Mouse (Mus musculus) forebrain, embryonic 15.5 days (tissue): ENCODE results near the gene Foxn4. TPM values are rescaled to one million over a fixed set of nuclear protein-coding genes. Genes with fewer than 3 reads are reported as not detected.

Source experiments
- ATAC-seq: fragments of 200-750 bp; cut with Nextera tagmentation; replicated peaks from 2 replicates; pipeline ENCODE4 v1.8.0; 2017; ENCODE audit warnings: mild to moderate bottlenecking, moderate TSS enrichment, moderate library complexity
- H3K27ac ChIP-seq: fragments of 300-500 bp; sonication (generic); replicated peaks from 2 replicates; pipeline ENCODE4 v1.5.1; 2015; ENCODE audit warnings: mild to moderate bottlenecking, inconsistent platforms
- H3K27me3 ChIP-seq: fragments of 300-500 bp; sonication (generic); 2 replicates; pipeline ENCODE4 v1.6.1; 2015; ENCODE audit warnings: inconsistent platforms
- H3K36me3 ChIP-seq: fragments of 300-500 bp; sonication (generic); 2 replicates; pipeline ENCODE4 v1.6.1; 2015; ENCODE audit warnings: mild to moderate bottlenecking, inconsistent platforms
- H3K4me1 ChIP-seq: fragments of 300-500 bp; sonication (generic); 2 replicates; pipeline ENCODE4 v1.6.1; 2015; ENCODE audit warnings: inconsistent platforms
- H3K4me2 ChIP-seq: fragments of 300-500 bp; sonication (generic); replicated peaks from 2 replicates; pipeline ENCODE4 v1.6.1; 2015; ENCODE audit warnings: mild to moderate bottlenecking, inconsistent platforms
- H3K4me3 ChIP-seq: fragments of 300-500 bp; sonication (generic); 2 replicates; pipeline ENCODE4 v1.5.1; 2015; ENCODE audit warnings: mild to moderate bottlenecking, inconsistent platforms
- H3K9ac ChIP-seq: fragments of 300-500 bp; sonication (generic); replicated peaks from 2 replicates; pipeline ENCODE4 v1.6.1; 2015; ENCODE audit warnings: mild to moderate bottlenecking, inconsistent platforms
- H3K9me3 ChIP-seq: fragments of 300-500 bp; sonication (generic); 2 replicates; pipeline ENCODE4 v1.6.1; 2016; ENCODE audit warnings: inconsistent platforms
- WGBS: fragments of 180-500 bp; shearing (Covaris S2); methylation state at CpG from one replicate; pipeline ENCODE4 v1.1.7; 2015; ENCODE audit warnings: mixed read lengths; 5-methylcytosine and 5-hydroxymethylcytosine counted together
- polyA plus RNA-seq: library from polyadenylated mRNA; unstranded; fragments of >200 nt; fragmentation: Nextera tagmentation; extraction: Ambion mirVana; gene quantifications from 2 replicates; pipeline ENCODE4 v1.2.1, GENCODE M21; 2015

Gene Foxn4
- 0.11 and 0.56 TPM in 2 replicates for polyA plus RNA-seq

GRCm38 (mm10) chr5:114273693-114274402 is at the start of gene Foxn4:
Gene Foxn4, minus strand, starts transcription at chr5:114273807.
- peak within 1 kb of the TSS; percentile 61 for H3K4me2 ChIP-seq
- H3K4me3 ChIP-seq: peak within 1 kb of the TSS; percentile 37
- H3K36me3 ChIP-seq: no peaks in the 10 kb centered on the region
- H3K9me3 ChIP-seq: no peaks in the 10 kb centered on the region
- peaks cover 84% of the 10 kb centered on the region for H3K27me3 ChIP-seq
- H3K9ac ChIP-seq: no peak within 1 kb of the TSS
- under 1% methylated on average over 49 of the region's 56 CpGs for WGBS
- H3K4me1 ChIP-seq: peaks cover 26% of the 10 kb centered on the region
- no peak within 1 kb of the TSS for H3K27ac ChIP-seq
- ATAC-seq: 0 out of 2 replicates have a peak, but pooled peaks have one; percentile 11

GRCm38 (mm10) chr5:114323105-114323790 is 49.6 kb upstream of the Foxn4 start:
- no peak overlapping the region for H3K27ac ChIP-seq
- H3K4me1 ChIP-seq: 0 out of 2 replicates have a peak, but pooled peaks cover 4% of the 10 kb centered on the region
- no peaks in the 10 kb centered on the region for H3K27me3 ChIP-seq
- H3K4me2 ChIP-seq: no peak overlapping the region
- H3K9ac ChIP-seq: no peak overlapping the region
- ATAC-seq: no peak
- WGBS: 56% methylated on average over 25 of the region's 25 CpGs
- no peak overlapping the region for H3K4me3 ChIP-seq
- H3K36me3 ChIP-seq: no peaks in the 10 kb centered on the region
- no peaks in the 10 kb centered on the region for H3K9me3 ChIP-seq

GRCm38 (mm10) chr5:114309680-114310036 is 36.1 kb upstream of the Foxn4 start:
- Histone ChIP-seq H3K9me3 (no peaks in the 10 kb centered on the region), H3K4me1 (no peaks in the 10 kb centered on the region), H3K27me3 (no peaks in the 10 kb centered on the region), H3K36me3 (no peaks in the 10 kb centered on the region), H3K27ac (no peak overlapping the region), H3K9ac (no peak overlapping the region), H3K4me2 (no peak overlapping the region), H3K4me3 (no peak overlapping the region)
- ATAC-seq: no peak
- 50% methylated on average over 11 of the region's 11 CpGs for WGBS

GRCm38 (mm10) chr5:114308765-114309679 is 35.4 kb upstream of the Foxn4 start:
- Histone ChIP-seq H3K9me3 (no peaks in the 10 kb centered on the region), H3K36me3 (no peaks in the 10 kb centered on the region), H3K9ac (no peak overlapping the region), H3K4me3 (no peak overlapping the region), H3K27me3 (no peaks in the 10 kb centered on the region), H3K27ac (no peak overlapping the region), H3K4me2 (0 out of 2 replicates have a peak overlapping the region, but pooled peaks have one; percentile 0), H3K4me1 (no peaks in the 10 kb centered on the region)
- WGBS: 38% methylated on average over 18 of the region's 18 CpGs
- ATAC-seq: no peak

GRCm38 (mm10) chr5:114306496-114306895 is 32.9 kb upstream of the Foxn4 start:
- 72% methylated on average over 5 of the region's 5 CpGs for WGBS
- Histone ChIP-seq H3K36me3 (no peaks in the 10 kb centered on the region), H3K27me3 (peaks cover 8% of the 10 kb centered on the region; the same call in 1 of the 2 replicates), H3K4me3 (no peak overlapping the region), H3K4me2 (no peak overlapping the region), H3K4me1 (no peaks in the 10 kb centered on the region), H3K9ac (no peak overlapping the region), H3K9me3 (no peaks in the 10 kb centered on the region), H3K27ac (no peak overlapping the region)
- no peak for ATAC-seq

- no peak overlapping the region for H3K27ac ChIP-seq
Measured at GRCm38 (mm10) chr5:114303166-114303565, 29.6 kb upstream of the Foxn4 start.

GRCm38 (mm10) chr5:114299883-114300610 is 26.4 kb upstream of the Foxn4 start:
- no peak overlapping the region for H3K4me3 ChIP-seq
- WGBS: 46% methylated on average over 24 of the region's 24 CpGs
- H3K36me3 ChIP-seq: no peaks in the 10 kb centered on the region
- peaks cover 35% of the 10 kb centered on the region for H3K4me1 ChIP-seq
- no peak for ATAC-seq
- H3K27me3 ChIP-seq: peaks cover 10% of the 10 kb centered on the region; the same call in 1 of the 2 replicates
- H3K4me2 ChIP-seq: no peak overlapping the region
- no peaks in the 10 kb centered on the region for H3K9me3 ChIP-seq
- H3K9ac ChIP-seq: no peak overlapping the region
- H3K27ac ChIP-seq: no peak overlapping the region

More at GRCm38 (mm10) chr5:114303166-114303565, 29.6 kb upstream of the Foxn4 start:
- ATAC-seq: no peak
- Histone ChIP-seq H3K9ac (no peak overlapping the region), H3K4me1 (peaks cover 19% of the 10 kb centered on the region), H3K27me3 (peaks cover 10% of the 10 kb centered on the region; the same call in 1 of the 2 replicates), H3K4me3 (no peak overlapping the region), H3K9me3 (no peaks in the 10 kb centered on the region), H3K4me2 (no peak overlapping the region), H3K36me3 (no peaks in the 10 kb centered on the region)
- 83% methylated on average over 6 of the region's 6 CpGs for WGBS

- Histone ChIP-seq H3K9ac (no peak overlapping the region), H3K4me3 (no peak overlapping the region), H3K36me3 (no peaks in the 10 kb centered on the region), H3K27ac (peak overlapping the region; percentile 20; the same call in 1 of the 2 replicates), H3K4me1 (peaks cover 35% of the 10 kb centered on the region), H3K4me2 (peak overlapping the region; percentile 21), H3K27me3 (peaks cover 10% of the 10 kb centered on the region; the same call in 1 of the 2 replicates), H3K9me3 (no peaks in the 10 kb centered on the region)
- no peak for ATAC-seq
- WGBS: 8% methylated on average over 22 of the region's 22 CpGs
Measured at GRCm38 (mm10) chr5:114299156-114299855, 25.7 kb upstream of the Foxn4 start.

- peak overlapping the region; percentile 20 for H3K27ac ChIP-seq
- H3K36me3 ChIP-seq: no peaks in the 10 kb centered on the region
- no peak overlapping the region for H3K9ac ChIP-seq
- peaks cover 10% of the 10 kb centered on the region; the same call in 1 of the 2 replicates for H3K27me3 ChIP-seq
- H3K4me2 ChIP-seq: no peak overlapping the region
- peaks cover 38% of the 10 kb centered on the region for H3K4me1 ChIP-seq
- ATAC-seq: 0 out of 2 replicates have a peak, but pooled peaks have one; percentile 43
- H3K9me3 ChIP-seq: no peaks in the 10 kb centered on the region
- WGBS: 35% methylated on average over 18 of the region's 18 CpGs
- H3K4me3 ChIP-seq: no peak overlapping the region
Measured at GRCm38 (mm10) chr5:114298212-114298894, 24.7 kb upstream of the Foxn4 start.
